Mouse (Mus musculus) gastrocnemius, postnatal 10 days (tissue): ENCODE measurements around the gene 2900026A02Rik. TPM values are rescaled to one million over a fixed set of nuclear protein-coding genes. Genes with fewer than 3 reads are reported as not detected.

Source experiments
- DNase-seq: peaks from one replicate; pipeline ENCODE4 v3.0.0; 2021; ENCODE audit warnings: mixed read lengths
- total RNA-seq, 2 experiments: library from RNA; stranded (reverse); gene quantifications; 2 replicates each; pipeline ENCODE4 v1.2.3; 2021

The 2900026A02Rik gene
- total RNA-seq, 2 experiments from 2014 or later = 36.2 to 42.0 TPM

DNA sequence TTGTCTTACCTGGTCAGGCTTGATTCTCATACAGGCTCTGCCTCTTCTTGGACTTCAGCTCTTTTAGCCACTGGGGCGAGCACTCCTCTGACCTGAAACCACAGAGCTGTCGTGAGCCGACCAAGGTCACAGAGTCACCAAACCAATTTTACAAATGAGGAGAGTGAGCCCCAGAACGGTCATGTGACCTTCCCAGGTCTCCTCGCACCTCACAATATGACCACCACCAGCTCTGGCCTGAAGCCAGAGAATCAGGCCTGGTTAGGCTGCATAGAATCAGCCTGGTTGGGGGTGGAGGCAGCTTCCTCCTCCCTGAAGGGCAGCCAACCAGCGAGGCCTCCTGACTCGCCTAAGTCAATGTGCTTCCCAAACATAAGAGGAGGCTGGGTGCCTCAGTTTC is 128.6 kb downstream of the 2900026A02Rik start:
- DNase-seq = no peak

DNA sequence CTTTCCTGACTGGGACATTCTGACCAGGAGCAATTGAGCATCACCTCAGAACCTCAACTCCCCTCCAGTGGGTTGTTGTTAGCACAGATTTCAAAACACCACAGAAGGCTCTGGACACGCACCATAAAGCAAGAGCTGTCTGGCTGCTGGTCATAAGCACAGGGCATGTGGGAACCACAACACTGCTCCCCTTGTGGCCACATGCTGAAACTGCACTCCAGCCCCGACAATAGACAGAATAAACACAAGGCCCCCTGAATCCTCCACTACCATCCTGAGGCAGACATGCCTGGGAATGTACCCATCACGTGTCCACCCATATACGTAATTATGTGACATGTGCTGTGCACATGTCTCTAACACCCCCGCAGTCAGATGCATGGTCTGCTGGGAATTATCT is 129.9 kb downstream of the 2900026A02Rik start:
- DNase-seq = peak; percentile 62

DNA sequence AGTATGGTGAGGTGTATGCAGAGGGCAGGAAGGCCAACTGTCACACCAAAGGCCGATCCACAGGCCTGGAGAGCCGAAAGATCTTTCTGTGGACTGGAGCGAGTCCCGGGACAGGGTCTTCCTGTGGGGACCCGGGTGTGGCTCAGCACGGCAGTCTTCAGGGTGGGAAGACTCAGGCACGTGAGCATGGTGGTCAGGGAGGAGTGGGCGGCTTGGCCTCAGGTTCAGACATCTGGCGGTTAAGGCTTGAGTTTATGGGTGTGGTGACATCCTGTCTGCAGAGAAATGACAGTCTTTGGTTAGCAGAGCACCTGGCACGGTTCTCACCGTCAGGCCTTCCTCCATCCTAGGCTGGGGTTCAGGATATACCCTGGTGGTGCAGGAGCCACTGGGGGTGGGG is 130.3 kb downstream of the 2900026A02Rik start:
- DNase-seq = no peak

DNA sequence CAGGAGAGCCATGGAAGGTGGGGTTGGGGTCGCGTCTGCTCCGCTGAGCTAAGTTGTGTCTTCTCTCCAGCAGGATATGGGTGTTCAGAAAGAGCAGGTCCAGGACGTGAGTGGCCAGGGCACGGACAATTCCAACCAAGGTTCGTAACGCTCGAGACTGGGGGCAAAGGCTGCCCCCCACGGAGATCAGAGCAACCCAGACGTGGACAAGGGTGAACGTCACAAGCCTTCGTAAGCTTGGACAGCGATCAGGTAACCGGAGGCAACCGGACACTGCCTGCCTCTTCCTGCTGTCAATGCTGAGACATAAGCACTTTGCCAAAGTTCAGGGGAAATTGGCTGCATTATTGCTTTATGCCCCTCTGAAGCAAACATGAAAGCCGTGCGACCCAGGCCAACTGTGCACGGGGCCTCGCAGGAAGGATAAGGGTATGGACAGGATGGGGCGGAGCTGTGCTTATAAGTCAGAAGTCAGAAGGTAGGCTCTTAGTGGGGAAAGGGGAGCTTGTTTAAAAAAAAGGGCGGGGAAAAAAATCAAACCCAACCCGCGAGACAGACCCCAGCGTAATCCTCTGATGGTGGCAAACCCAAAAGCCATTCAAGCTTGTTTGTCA is 130.9 kb downstream of the 2900026A02Rik start:
- no peak for DNase-seq

DNA sequence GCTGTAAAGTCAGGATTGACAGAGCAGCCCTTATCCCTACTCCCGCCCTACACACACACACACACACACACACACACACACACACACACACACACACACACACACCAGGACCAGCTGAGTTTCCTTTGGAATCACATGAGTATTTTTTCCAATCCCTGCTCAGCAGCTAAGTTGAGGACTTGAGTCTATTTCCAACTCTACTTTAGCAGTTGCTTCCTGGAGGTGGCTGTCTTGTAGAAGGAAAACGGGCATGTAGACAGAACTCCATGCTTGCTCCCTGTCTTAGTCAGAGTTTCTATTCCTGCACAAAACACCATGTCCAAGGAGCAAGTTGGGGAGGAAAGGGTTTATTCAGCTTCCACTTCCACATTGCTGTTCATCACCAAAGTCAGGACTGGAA is 133.6 kb downstream of the 2900026A02Rik start:
- no peak for DNase-seq

DNA sequence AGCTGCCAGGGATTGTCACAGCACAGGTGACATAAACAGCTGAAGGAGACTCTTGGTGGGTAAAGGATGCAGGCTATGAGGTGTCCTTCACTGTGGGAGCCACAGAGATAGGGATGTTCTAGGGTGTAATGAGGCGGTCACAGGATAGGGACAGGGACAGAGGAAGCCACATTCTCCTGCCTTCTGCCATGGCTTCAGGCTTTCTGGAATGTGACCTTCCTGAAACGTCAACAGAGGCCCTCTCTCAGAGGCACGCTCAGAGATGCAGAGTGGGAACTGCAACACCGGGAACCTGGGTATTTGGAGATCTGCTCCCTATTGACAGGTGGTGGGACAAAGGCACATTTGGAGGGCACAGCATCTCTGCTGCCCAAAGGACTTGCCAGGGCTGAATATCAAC is 134.0 kb downstream of the 2900026A02Rik start:
- no peak for DNase-seq

DNA sequence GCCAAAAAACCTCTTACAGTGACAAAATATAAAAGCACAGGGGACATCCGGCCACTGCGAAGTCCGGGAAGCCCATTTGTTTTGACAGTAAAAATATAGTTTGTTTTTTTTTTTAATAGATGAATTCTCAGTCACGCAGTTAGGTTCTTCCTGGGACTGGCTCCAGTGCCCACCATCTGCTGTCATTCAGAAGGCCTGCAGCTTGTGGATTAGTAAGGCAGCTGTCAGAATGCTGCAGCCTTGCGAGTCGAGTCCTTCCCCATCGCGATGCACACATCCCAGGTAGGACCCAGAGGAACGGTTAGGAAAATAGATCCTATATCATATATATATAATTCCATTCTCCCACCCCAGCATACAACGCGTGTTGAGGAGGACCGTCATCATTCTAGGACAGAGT is 134.6 kb downstream of the 2900026A02Rik start:
- DNase-seq = no peak

DNA sequence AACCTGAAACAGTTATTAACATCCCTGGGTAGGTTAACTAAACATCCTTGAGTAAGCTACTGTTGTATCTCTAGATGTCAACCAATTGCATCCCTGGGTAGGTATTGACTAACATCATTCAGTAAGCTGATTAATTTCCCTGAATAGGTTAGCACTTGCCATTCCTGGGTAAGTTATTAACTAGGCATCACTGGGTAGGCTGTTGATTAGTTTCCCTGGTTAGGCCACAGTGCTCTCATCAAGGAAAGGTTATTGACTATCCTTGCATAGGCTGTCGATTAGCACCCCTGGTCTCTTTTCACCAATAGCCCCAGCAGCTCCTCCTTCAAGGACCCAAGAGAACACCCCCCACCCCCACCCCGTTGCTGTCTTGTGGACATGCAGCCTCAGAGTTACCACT is 135.1 kb downstream of the 2900026A02Rik start:
- no peak for DNase-seq

DNA sequence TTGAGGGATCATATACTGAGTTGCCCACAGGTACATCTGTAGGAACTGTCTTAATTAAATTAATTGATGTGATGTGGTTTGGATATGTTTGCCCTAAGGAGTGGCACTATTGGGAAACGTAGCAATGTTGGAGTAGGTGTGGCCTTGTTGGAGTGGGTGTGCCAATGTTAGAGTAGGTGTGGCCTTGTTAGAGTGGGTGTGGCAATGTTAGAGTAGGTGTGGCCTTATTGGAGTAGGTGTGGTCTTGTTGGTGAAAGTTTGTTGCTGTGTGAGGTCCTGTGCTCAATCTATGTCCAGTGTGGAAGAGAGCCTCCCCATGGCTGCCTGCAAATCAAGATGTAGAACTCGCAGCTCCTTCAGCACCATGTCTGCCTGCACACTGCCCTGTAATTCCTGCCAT is 136.7 kb downstream of the 2900026A02Rik start:
- no peak for DNase-seq

DNA sequence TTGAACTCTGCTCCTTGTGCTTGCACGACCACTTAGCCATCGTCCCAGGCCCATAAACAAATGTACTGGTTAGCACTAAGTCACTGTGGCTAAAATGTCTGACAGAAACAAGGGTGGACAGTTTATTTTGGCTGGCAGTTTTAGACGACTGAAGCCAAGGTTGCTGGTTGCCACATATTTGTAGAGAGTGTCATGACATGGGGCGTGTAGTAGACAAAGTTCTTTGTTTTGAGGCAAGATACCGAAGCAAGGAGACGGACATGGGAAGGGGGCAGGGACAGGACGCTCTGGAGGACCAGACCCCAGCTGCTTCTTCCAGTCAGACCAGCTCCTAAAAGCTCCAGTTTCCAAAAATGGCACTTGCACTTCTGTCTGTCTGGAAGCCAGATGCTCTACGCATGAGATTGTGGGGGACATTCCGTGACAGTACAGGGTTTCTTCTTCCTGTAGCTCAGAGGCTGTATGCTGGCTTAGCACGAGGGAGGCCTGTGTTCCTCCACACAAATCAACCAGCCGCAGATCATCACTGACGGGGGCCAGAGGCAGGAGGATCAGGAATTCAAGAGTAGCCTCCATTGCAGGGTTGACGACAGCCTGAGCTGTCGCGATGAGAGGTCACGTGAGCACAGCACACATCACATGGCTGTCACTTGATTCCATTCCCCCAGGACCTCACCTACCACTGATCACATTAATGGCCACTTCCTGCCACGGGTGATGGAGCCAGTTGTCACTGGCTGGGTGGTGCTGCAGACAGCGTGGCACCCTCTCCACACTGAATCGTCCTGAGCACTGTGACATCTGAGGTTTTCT is 138.5 kb downstream of the 2900026A02Rik start:
- DNase-seq = no peak

DNA sequence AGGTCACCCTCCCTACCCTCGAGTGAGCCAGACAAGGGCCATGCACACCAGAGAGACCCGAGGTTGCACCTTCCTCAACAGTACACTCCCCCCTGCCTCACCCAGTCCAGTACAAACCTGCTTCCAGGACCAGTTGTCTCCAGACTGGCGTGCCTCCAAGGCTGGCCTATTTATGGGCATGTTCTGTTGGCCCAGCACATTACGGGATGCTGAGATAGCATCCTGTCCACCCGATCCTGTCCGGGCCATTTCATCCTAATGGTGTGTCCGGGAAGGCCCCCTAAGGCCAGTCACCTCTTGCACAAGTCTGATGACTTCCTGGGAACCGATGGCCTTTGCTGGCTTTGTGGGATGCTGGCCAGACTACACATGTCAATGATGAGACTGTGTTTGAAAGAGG is 139.6 kb downstream of the 2900026A02Rik start, which contains the start of gene Crybb3:
Gene Crybb3, minus strand, starts transcription at position 146 of the 400 bp plus-strand sequence.
- DNase-seq = peak; percentile 62

DNA sequence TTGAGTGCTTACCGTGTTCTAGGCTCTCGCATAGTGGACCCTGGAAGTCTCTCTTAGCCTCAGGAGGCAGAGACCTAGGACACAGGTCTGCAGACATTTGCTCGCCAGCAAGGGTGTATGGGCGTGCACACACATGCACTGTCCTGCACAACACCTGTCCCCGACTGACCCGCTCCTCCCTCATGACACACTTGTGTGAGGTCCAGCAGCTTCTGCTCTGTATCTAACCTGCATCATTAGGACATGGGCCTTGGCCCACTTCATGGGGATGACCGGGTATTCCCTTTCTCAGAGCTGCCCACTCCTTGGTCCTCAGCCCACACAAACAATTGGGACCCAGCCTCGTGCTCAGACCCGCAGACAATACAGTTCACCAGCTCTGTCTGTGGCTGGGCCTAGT is 140.0 kb downstream of the 2900026A02Rik start:
- no peak for DNase-seq

DNA sequence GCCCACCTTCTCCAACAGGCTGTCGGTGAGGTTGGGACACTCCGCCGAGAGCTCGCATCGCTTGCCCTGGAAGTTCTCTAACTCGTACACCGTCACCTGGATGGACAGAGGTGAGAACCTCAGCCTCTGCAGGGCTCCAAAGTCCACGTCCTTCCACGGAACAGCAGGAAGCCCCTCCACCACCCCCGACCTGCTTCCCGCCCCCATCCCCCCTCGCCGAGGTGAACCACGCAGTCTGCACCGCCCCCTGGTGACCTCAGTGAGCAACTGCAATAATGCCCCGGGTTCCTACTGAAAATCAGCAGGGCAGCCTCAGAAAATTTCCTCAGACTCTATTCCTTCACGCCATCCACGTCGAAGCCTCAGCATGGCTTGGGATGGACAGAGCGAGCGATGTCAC is 141.3 kb downstream of the 2900026A02Rik start:
- DNase-seq = peak; percentile 50

DNA sequence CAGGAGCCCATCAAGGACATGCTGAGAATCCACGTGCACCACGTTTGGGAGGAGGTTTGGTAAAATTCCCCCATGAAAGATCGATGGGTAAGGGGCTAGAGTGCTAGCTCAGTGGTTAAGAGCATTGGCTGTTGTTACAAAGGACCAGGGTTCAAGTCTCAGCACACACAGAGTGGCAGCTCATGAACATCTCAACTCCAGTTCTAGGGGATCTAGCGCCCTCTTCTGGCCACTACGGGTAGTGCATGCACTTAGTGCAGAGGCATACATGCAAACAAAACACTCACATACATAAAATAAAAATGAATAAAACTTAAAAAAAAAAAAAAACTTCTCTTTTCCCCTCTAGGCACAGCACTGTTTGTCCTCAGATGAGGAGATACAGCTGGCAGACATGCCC is 142.3 kb downstream of the 2900026A02Rik start:
- no peak for DNase-seq

DNA sequence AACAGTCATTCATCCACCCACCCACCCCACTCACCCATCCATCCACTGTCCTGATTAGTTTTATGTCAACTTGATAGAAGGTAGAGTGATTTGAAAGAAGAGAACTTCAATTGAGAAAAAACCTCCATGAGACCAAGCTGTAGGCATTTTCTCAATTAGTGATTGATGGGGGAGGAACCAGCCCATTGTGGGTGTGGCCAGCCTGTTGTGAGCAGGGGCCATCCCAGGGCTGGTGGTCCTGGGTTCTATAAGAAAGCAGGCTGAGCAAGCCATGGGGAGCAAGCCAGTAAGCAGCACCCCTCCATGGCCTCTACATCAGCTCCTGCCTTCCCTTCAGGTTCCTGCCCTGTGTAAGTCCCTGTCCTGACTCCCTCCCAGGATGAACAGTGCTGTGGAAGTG is 151.0 kb downstream of the 2900026A02Rik start, which contains the start of gene Crybb2:
Gene Crybb2, minus strand, starts transcription at position 101 of the 400 bp plus-strand sequence.
- no peak for DNase-seq

DNA sequence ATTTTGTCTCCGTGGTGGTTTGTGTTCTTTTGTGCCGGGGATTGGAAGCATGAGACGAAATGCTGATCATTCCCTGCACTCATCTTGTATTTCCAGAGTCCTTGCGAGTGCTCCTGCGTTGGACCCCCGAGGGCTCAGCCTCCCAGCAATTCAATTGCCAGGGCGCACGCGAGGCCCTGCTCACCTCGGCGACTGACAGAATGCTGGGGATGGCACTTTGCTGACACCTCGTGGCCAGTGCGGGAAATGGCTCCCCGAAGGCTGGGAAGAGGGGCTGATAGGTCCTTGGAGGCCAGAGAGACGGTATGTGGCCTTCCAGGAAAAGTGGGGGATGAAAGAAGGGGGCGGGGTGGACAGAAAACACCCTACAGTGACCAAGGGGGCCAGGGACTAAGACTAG is 166.7 kb downstream of the 2900026A02Rik start:
- DNase-seq = peak; percentile 82

DNA sequence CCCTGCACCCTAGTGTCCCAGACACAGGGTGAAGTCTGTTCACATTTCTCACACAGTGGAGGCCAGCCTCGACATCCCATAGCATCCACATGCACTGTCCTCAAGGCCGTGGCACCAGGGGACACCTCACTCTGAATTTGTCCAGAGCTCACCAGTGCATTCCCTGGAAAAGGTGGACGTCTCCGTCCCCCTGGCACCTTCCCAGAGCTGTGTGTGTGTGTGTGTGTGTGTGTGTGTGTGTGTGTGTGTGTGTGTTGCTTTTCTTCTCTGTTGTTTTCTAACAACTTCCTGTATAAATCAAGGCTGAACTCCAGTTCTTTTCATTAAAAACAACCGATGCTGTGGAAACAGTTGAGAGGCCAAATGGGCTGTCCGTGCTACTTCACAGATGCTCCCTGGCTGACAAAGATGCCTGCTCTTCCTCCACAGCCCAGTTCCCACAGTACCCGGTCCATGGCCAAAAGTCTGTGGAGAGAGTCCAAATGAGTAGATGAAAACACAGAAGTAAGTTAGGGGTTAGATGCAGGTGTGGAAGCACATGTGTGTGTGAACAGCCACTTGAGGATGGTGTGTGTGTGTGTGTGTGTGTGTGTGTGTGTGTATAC is 170.4 kb downstream of the 2900026A02Rik start:
- DNase-seq = no peak

DNA sequence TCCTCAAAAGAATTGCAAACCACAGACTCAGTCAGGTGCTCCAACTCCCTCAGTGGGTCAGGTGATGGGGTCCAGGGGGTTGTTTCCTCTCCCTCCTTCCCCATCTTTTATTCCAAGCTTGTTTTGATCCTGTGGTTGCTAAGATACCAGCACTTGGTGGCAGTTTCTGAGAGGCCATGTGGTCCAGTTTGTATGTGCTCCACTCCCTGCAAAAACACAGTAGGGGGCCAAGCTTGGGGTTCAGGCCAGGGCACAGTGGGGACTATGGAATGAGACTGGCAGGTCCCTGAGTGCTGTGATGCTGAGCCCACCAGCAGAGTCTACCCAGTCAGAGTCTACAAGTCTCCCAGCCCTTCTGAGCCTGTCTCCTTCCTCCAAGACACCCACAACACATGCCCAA is 171.2 kb downstream of the 2900026A02Rik start:
- DNase-seq = no peak

DNA sequence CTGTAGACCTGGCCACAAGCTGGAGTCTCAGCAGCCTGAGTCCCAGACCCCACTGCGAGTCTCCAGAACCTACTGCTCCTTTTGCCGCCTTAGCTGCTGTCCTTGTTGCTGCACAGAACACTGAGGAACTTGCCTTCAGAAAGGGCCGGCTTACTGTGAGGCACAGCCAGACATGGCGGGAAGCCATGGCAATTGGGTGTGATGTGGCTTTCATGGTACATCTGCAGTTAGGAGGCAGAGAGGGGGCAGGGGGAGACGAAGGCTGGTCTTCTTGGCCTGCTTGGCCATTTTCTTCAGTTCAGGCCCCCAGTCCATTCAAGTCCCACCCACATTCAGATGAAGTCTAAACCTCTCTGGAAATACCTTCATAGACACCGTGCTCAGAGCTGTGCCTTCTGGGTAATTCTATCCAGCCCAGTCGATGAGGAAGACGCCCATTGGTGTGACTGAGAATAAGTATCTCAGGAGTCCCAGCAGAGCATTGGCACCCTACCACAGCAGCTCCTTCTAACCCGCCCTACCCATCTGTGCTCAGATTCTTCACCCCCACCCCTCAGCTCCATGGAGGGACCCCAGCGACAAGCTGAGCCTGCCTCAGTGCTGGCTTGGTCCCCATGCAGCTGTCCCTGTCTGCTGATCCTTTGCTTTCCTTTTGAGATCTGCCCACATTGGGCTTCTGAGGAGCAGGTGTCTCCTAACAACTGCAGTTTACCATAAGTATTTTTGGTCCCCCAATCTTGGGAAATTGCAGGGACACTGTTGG is 175.3 kb downstream of the 2900026A02Rik start:
- no peak for DNase-seq

DNA sequence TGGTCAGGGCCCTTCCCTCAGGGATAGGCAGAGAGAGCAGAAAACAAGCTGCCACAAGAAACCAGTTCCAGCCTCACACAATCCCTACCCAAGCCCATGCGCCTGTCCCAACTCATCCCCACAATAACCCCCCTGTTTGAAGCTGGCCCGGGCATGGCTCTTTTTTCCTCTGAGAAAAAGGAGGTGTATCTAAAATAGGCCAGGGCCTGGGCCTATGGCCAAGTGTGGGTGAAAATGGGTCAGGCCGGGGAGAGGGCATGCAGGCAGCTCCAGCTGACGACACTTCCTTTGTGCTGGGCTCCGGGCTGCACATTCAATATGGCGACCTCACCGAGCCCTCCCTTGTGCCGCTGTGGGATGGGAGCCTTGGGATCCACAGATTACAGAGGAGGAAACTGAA is 177.5 kb downstream of the 2900026A02Rik start:
- DNase-seq = peak; percentile 41

DNA sequence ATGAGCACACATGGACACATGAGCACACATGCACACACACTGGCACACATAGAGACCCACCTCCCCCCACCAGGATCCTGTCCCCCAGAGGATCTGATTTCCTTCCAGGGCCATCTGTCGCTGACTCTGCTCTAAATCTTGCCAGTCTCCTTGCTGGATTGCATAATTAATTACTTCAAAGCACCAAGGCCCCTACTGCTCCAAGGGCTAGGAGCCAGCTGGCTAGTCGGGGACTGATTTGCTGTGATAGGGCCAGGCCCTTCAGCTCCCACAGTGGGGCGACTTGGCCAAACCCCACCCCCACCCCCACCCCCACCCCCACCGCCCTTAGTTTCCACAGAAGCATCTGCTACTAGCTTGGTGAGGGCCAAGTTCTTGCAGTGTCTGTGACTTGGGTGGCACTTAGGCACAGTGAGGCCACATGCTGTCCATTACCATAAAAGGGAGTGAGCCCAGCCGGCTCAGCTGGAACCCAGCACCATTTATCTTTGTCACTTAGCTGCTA is 179.4 kb downstream of the 2900026A02Rik start:
- peak; percentile 60 for DNase-seq

DNA sequence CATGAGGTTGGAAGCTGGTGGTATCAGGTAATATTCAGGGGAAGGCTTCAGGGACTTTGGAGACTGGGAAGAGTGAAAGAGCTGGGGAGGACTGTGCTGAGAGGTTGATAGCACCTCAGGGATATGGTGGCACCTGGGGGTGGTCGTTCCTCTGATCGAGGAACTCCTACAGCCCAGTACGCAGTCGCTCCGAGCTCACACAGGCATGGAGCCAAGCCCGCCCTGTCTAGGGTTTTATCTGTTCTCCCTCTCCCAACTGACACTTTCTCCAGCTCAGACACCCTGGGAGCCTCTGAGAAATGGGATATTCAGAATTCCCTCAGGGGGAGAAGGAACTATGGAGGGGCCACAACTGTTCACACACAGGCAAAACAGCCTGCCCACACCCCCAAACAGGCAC is 180.3 kb downstream of the 2900026A02Rik start:
- DNase-seq = peak; percentile 38
